Mouse (Mus musculus): Measurements from ENCODE around the gene Ccdc54. TPM values are rescaled to one million over a fixed set of nuclear protein-coding genes. Genes with fewer than 3 reads are reported as not detected.

The Ccdc54 gene
- polyA plus RNA-seq, 1 experiment from 2014 or later = not detected

Other genes starting within 250 kb of the Ccdc54 start
- gene Bbx, start 158.8 kb downstream of the Ccdc54 start, polyA plus RNA-seq (2014; fragmentation: Nextera tagmentation; extraction: Ambion mirVana) = 28.8 and 33.1 TPM in 2 replicates